Mouse (Mus musculus): Measurements from ENCODE around the gene Slc25a3.

DNA sequence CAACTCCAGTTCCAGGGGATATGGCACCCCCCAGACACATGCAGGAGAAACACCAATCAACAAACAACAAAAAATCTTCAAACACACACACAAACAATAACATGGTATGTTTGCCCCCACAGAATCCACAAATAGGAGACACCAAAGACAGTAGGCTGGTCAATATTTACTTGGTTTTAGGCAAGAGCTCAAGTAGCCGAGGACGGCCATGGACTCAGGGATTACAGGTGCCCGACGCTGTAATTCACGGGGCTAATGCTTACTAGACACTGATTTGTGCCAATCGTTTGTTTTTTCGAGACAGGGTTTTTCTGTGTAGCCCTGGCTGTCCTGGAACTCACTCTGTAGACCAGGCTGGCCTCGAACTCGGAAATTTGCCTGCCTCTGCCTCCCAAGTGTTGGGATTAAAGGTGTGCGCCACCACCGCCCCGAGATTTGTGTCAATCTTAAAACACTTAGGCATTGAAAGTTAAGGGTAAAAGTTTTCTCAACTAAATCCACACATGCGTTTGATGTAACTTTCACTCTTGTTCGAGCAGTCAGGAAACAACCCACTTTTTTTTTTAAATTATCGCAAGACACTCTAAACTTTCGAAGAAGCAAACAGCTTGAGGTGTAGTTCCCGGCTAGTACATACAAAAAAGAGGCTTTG lies 45.7 kb upstream of the Slc25a3 start:
- TF ChIP-seq CTCF (IDR thresholded peaks at IDR 0.05; ENCODE audit: borderline replicate concordance, control insufficient read depth, extremely low read depth, insufficient read depth, low read length, poor library complexity) (no peak), POLR2A (IDR thresholded peaks at IDR 0.05; ENCODE audit: control insufficient read depth, extremely low read depth, insufficient read depth, low read length, poor library complexity) (no peak)

Data from thymus, adult 2 months (tissue).